Mouse (Mus musculus) cerebellum, adult 2 months (tissue): ENCODE data around the gene Slc26a9.

ENCODE experiments used
- CTCF ChIP-seq: fragments of 200-500 bp; IDR thresholded peaks from 2 replicates; pipeline ENCODE4 v1.5.1; 2011; ENCODE audit warnings: low read depth, mild to moderate bottlenecking, control low read depth, low read length, moderate library complexity, borderline replicate concordance; ENCODE audit not compliant: insufficient read depth
- POLR2A ChIP-seq: fragments of 200-500 bp; IDR thresholded peaks from 2 replicates; pipeline ENCODE4 v1.6.1; 2011; ENCODE audit warnings: low read length, control low read depth, borderline replicate concordance; ENCODE audit not compliant: insufficient read depth

DNA sequence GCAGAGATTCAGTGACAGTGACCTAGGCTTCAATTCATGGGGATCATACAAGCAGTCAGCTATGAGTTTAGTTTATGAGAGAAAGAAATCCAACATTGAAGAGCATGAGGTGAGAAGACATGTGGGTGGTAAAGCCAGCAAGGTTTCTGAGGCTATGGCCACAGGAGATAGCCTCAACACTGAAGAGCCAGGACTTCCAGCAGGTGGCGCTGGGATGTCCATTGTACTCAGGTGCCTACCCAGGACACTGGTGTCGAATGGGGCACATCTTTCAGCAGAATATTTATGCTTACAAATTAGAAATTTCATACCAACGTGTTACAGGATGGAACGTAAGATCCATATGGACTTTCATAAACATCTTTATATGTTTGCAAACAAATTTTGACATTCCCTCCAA lies 35.5 kb upstream of the Slc26a9 start:
- TF ChIP-seq CTCF (peak; percentile 92), POLR2A (no peak)
